Mouse (Mus musculus) left cerebral cortex, adult 2 months (tissue): ENCODE results near the gene Csrnp2. TPM values are rescaled to one million over a fixed set of nuclear protein-coding genes. Genes with fewer than 3 reads are reported as not detected.
A peak's percentile ranks its signal among the peaks of the same experiment; 100 is the strongest.

ENCODE experiments used
- DNase-seq, 2 experiments: peaks; one replicate each; pipeline ENCODE4 v3.0.0; 2021 to 2022; ENCODE audit warnings: low spot score in 2 of 2, mixed read lengths in 1 of 2; ENCODE audit errors: extremely low spot score in 1 of 2
- H3K27ac ChIP-seq: fragments of 200-600 bp; 2 replicates; pipeline ENCODE4 v1.8.1; 2022
- H3K4me3 ChIP-seq: fragments of 200-600 bp; 2 replicates; pipeline ENCODE4 v1.8.1; 2022
- CTCF ChIP-seq: fragments of 200-600 bp; IDR thresholded peaks from 2 replicates; pipeline ENCODE4 v1.8.1; 2022; ENCODE audit warnings: antibody characterized with exemption, mild to moderate bottlenecking, moderate library complexity
- intact Hi-C: fragments of 180-260 bp; cut with DNase I; formaldehyde crosslinking; loops from one replicate; pipeline ENCODE4 v1.15.1; 2025
- total RNA-seq, 2 experiments: library from RNA; stranded (reverse); gene quantifications; 2 replicates each; pipeline ENCODE4 v1.2.3; 2021

Gene Csrnp2
- total RNA-seq, 2 experiments from 2014 or later = 35.3 to 36.3 TPM

- intact Hi-C loops = no loop called here
- no peak for TF ChIP-seq CTCF
- no peak for DNase-seq
- Histone ChIP-seq H3K4me3 (peak overlapping the region; percentile 97), H3K27ac (no peak overlapping the region)
Observed at GRCm38 (mm10) chr15:100470037-100470436, 25.3 kb downstream of the Csrnp2 start.

- Histone ChIP-seq H3K27ac (peak overlapping the region; percentile 96), H3K4me3 (peak overlapping the region; percentile 97)
- DNase-seq = no peak
- intact Hi-C loops = loop anchor here (2.0 to 5.0 kb wide), 2 partner anchors 26 to 213 kb away; partner anchors contain the start of gene Csrnp2
- no peak for TF ChIP-seq CTCF
Observed at GRCm38 (mm10) chr15:100469189-100469545, 26.1 kb downstream of the Csrnp2 start.

GRCm38 (mm10) chr15:100468295-100469188, 26.7 kb downstream of the Csrnp2 start, which contains the start of gene Letmd1:
TSS of gene Letmd1 (plus strand) at chr15:100469023.
- peak; percentile 90 to 92 for DNase-seq
- TF ChIP-seq CTCF = peak; percentile 96
- intact Hi-C loops = loop anchor here (2.0 to 5.0 kb wide), 2 partner anchors 26 to 214 kb away; partner anchors contain the start of gene Csrnp2
- peak within 1 kb of the TSS; percentile 97 for H3K4me3 ChIP-seq
- peak within 1 kb of the TSS; percentile 96 for H3K27ac ChIP-seq

- Histone ChIP-seq H3K27ac (no peak overlapping the region), H3K4me3 (peak overlapping the region; percentile 97)
- intact Hi-C loops = loop anchor here (2.0 to 5.0 kb wide), 2 partner anchors 27 to 215 kb away; partner anchors contain the start of gene Csrnp2
Observed at GRCm38 (mm10) chr15:100467738-100468137, 27.6 kb downstream of the Csrnp2 start.

GRCm38 (mm10) chr15:100465432-100465831, 29.9 kb downstream of the Csrnp2 start:
- no peak overlapping the region for H3K27ac ChIP-seq
- intact Hi-C loops = loop anchor here (5.0 kb wide), 1 partner anchor 217 kb away; no protein-coding TSS in a partner anchor
- TF ChIP-seq CTCF = peak; percentile 28
- H3K4me3 ChIP-seq = no peak overlapping the region
- DNase-seq = no peak

More at GRCm38 (mm10) chr15:100467738-100468137, 27.6 kb downstream of the Csrnp2 start:
- no peak for DNase-seq
- no peak for TF ChIP-seq CTCF

- H3K4me3 ChIP-seq = no peak overlapping the region
- TF ChIP-seq CTCF = peak; percentile 73
- DNase-seq = peak; percentile 60 to 69
- intact Hi-C loops = loop anchor here (5.0 kb wide), 1 partner anchor 441 kb away; no protein-coding TSS in a partner anchor
- H3K27ac ChIP-seq = no peak overlapping the region
Observed at GRCm38 (mm10) chr15:100463712-100464111, 31.6 kb downstream of the Csrnp2 start.

- DNase-seq = no peak
- Histone ChIP-seq H3K27ac (no peak overlapping the region), H3K4me3 (no peak overlapping the region)
- intact Hi-C loops = loop anchor here (5.0 kb wide), 1 partner anchor 440 kb away; no protein-coding TSS in a partner anchor
- TF ChIP-seq CTCF = no peak
Observed at GRCm38 (mm10) chr15:100462086-100462485, 33.2 kb downstream of the Csrnp2 start.

GRCm38 (mm10) chr15:100461646-100462045, 33.6 kb downstream of the Csrnp2 start:
- no peak overlapping the region for H3K4me3 ChIP-seq
- intact Hi-C loops = loop anchor here (5.0 kb wide), 1 partner anchor 439 kb away; no protein-coding TSS in a partner anchor
- no peak for TF ChIP-seq CTCF
- no peak for DNase-seq
- H3K27ac ChIP-seq = no peak overlapping the region

- TF ChIP-seq CTCF = no peak
- H3K27ac ChIP-seq = no peak overlapping the region
- intact Hi-C loops = loop anchor here (5.0 kb wide), 1 partner anchor 439 kb away; no protein-coding TSS in a partner anchor
- no peak for DNase-seq
- no peak overlapping the region for H3K4me3 ChIP-seq
Observed at GRCm38 (mm10) chr15:100460942-100461341, 34.3 kb downstream of the Csrnp2 start.

- intact Hi-C loops = loop anchor here (5.0 kb wide), 2 partner anchors 86 to 196 kb away; no protein-coding TSS in a partner anchor
- no peak for DNase-seq
- TF ChIP-seq CTCF = peak; percentile 60
- H3K27ac ChIP-seq = no peak overlapping the region
- H3K4me3 ChIP-seq = no peak overlapping the region
Observed at GRCm38 (mm10) chr15:100458055-100458454, 37.2 kb downstream of the Csrnp2 start.

- Histone ChIP-seq H3K4me3 (no peak overlapping the region), H3K27ac (no peak overlapping the region)
- intact Hi-C loops = loop anchor here (5.0 kb wide), 2 partner anchors 85 to 195 kb away; no protein-coding TSS in a partner anchor
- peak; percentile 65 to 69 for DNase-seq
- TF ChIP-seq CTCF = peak; percentile 97
Observed at GRCm38 (mm10) chr15:100457340-100457739, 37.9 kb downstream of the Csrnp2 start.
